ENCODE assay signal across 12 mouse cellular contexts in genomic region chr2:115605829-115606336, GRCm38 (mm10). TPM values are rescaled to one million over a fixed set of nuclear protein-coding genes. Genes with fewer than 3 reads are reported as not detected.
A peak's percentile ranks its signal among the peaks of the same experiment; 100 is the strongest.
DNase-seq lines count a peak whose midpoint lies in the region; ATAC-seq and TF ChIP-seq lines count a peak whose summit lies in the region.
"Had no signal": no experiment of that assay in that cellular context is flagged by ENCODE, and none has a peak within 500 bp of the region (broad histone marks: within the 10 kb centered on the region; RNA-seq: fewer than 3 reads in every experiment).

No protein-coding gene starts in this region.

- ATAC-seq in heart, embryonic 15.5 days (replicated peaks; ENCODE audit: insufficient number of reproducible peaks, insufficient read depth, low FRiP score, low read depth) = 0 out of 2 replicates have a peak, but pooled peaks have one; percentile 60
- ATAC-seq in Patski = peak; percentile 80

- intact Hi-C loops in heart, postnatal 36 days (cut with DNase I) = no loop called here
- intact Hi-C loops in left cerebral cortex, adult 2 months (cut with DNase I) = no loop called here

- POLR2A ChIA-PET in Patski (lab: Charles Lee) = interaction anchor here (0.5 to 0.6 kb wide), 2 partner anchors 157 to 536 kb away, joined by 3 read pairs; no protein-coding TSS in a partner anchor

- peaks cover 16% of the 10 kb centered on the region for H3K79me2 ChIP-seq in C2C12 (ENCODE audit: control insufficient read depth, insufficient read depth)

- DNase-seq in heart, postnatal 36 days = no peak
- peak; percentile 77 for DNase-seq in Patski (ENCODE audit: low read depth, low spot score)
- peak; percentile 13 for DNase-seq in fibroblast of lung, adult 2 months (ENCODE audit: low read depth)
- DNase-seq in thymus, adult 18-20 months = no peak
- DNase-seq in left cerebral cortex, adult 2 months (ENCODE audit: extremely low spot score in 1 of 2, low spot score in 2 of 2) = no peak
- no peak for DNase-seq in layer of hippocampus, adult 11-12 months (ENCODE audit: low spot score)
- DNase-seq: cerebellum, adult 18-20 months; heart, postnatal 14 days; kidney, adult 18-20 months had no signal

- H3K4me3 ChIP-seq in heart, embryonic 15.5 days = no peak overlapping the region
- H3K4me3 ChIP-seq in C2C12 (ENCODE audit: insufficient read depth, poor library complexity, severe bottlenecking) = no peak overlapping the region
- no peak overlapping the region for H3K4me3 ChIP-seq in left cerebral cortex, adult 2 months
- H3K4me3 ChIP-seq: erythroblast, embryonic 14.5 days had no signal

- TF ChIP-seq CTCF in C2C12 (IDR thresholded peaks at IDR 0.05; ENCODE audit: control insufficient read depth, insufficient read depth, insufficient read length) (no peak), Patski (IDR thresholded peaks at IDR 0.05) (no peak)
- no peak for TF ChIP-seq CTCF in left cerebral cortex, adult 2 months (IDR thresholded peaks at IDR 0.05)

- no peak overlapping the region for H3K9ac ChIP-seq in heart, embryonic 15.5 days

- H3K36me3 ChIP-seq in heart, embryonic 15.5 days = no peaks in the 10 kb centered on the region
- no peaks in the 10 kb centered on the region for H3K36me3 ChIP-seq in C2C12 (ENCODE audit: control insufficient read depth, insufficient read depth)

- no peak overlapping the region for H3K4me2 ChIP-seq in heart, embryonic 15.5 days

- CTCF ChIA-PET in Patski (lab: Charles Lee) = interaction anchor here (1.0 kb wide), 1 partner anchor 8 kb away, joined by 4 read pairs; no protein-coding TSS in a partner anchor

- H3K27ac ChIP-seq in heart, embryonic 15.5 days = peak overlapping the region; percentile 37; the same call in 1 of the 2 replicates
- H3K27ac ChIP-seq in left cerebral cortex, adult 2 months = no peak overlapping the region

- peaks cover 13% of the 10 kb centered on the region for H3K4me1 ChIP-seq in heart, embryonic 15.5 days (replicated peaks)

- in situ Hi-C loops in Patski (cut with MboI; ENCODE audit: low pct_unique_long_range_greater_than_20kb) = no loop called here

- 32% methylated on average over 1 of the region's 1 CpGs for WGBS in heart, embryonic 15.5 days

- no peak overlapping the region for H3ac ChIP-seq in C2C12 (ENCODE audit: control insufficient read depth, insufficient read length, low read depth)

- H3K9me3 ChIP-seq in heart, embryonic 15.5 days (replicated peaks) = no peaks in the 10 kb centered on the region

- H3K27me3 ChIP-seq in heart, embryonic 15.5 days = no peaks in the 10 kb centered on the region
- no peaks in the 10 kb centered on the region for H3K27me3 ChIP-seq in C2C12 (ENCODE audit: control insufficient read depth, insufficient read depth, insufficient read length)
- no peaks in the 10 kb centered on the region for H3K27me3 ChIP-seq in Patski

- H3K79me3 ChIP-seq in C2C12 (ENCODE audit: low read depth) = no peaks in the 10 kb centered on the region

TF ChIP-seq in C2C12, 6 proteins besides CTCF, POLR2A, EP300 and RAD21:
- TF ChIP-seq CEBPB (IDR thresholded peaks at IDR 0.05; ENCODE audit: low read depth) (peak; percentile 70), MYOD1 (IDR thresholded peaks at IDR 0.05; ENCODE audit: control insufficient read depth, insufficient read length, low read depth) (peak; percentile 95), FOSL1 (IDR thresholded peaks at IDR 0.05; ENCODE audit: insufficient read depth, low read length, poor library complexity, severe bottlenecking) (no peak), MYOG (IDR thresholded peaks at IDR 0.05; ENCODE audit: control insufficient read depth, extremely low read depth, insufficient read length) (no peak)

RNA-seq across cellular contexts. Expression of gene BC052040, which starts 24.4 kb away (rescaled TPM):
- polyA plus RNA-seq in heart, embryonic 15.5 days (2015; fragmentation: Nextera tagmentation; extraction: Ambion mirVana) = 9.8 and 11.4 TPM in 2 replicates
- total RNA-seq in heart, postnatal 36 days (2021) = 1 to 10 TPM; 2.1 to 2.2 TPM
- polyA plus RNA-seq in C2C12 (2012; fragmentation: generic; extraction: Trizol) = 4.5 TPM
- polyA plus RNA-seq in Patski (2021) = 14.8 TPM
- 1 to 10 TPM; 6.1 to 8.1 TPM for total RNA-seq in left cerebral cortex, adult 2 months (2021)

Comparison
In these comparisons a context has a peak if more than half of its experiments do, and no peak if none do; other contexts are left out.
1. DNase-seq: peak in Patski (single experiment) and fibroblast of lung, adult 2 months (single experiment); none in heart, postnatal 36 days (0 of 2), thymus, adult 18-20 months (0 of 2), left cerebral cortex, adult 2 months (0 of 2) and layer of hippocampus, adult 11-12 months (single experiment).